Mouse (Mus musculus) bone marrow, adult 2 months (tissue): ENCODE results near the gene Robo1.

Experiments
- CTCF ChIP-seq: fragments of 200-500 bp; IDR thresholded peaks from 2 replicates; pipeline ENCODE4 v1.5.1; 2011; ENCODE audit warnings: low read length, control low read depth; ENCODE audit not compliant: control insufficient read depth, insufficient read depth
- POLR2A ChIP-seq: fragments of 200-500 bp; IDR thresholded peaks from 2 replicates; pipeline ENCODE4 v1.6.1; 2011; ENCODE audit warnings: low read depth, mild to moderate bottlenecking, control low read depth, low read length, borderline replicate concordance; ENCODE audit not compliant: control insufficient read depth

DNA sequence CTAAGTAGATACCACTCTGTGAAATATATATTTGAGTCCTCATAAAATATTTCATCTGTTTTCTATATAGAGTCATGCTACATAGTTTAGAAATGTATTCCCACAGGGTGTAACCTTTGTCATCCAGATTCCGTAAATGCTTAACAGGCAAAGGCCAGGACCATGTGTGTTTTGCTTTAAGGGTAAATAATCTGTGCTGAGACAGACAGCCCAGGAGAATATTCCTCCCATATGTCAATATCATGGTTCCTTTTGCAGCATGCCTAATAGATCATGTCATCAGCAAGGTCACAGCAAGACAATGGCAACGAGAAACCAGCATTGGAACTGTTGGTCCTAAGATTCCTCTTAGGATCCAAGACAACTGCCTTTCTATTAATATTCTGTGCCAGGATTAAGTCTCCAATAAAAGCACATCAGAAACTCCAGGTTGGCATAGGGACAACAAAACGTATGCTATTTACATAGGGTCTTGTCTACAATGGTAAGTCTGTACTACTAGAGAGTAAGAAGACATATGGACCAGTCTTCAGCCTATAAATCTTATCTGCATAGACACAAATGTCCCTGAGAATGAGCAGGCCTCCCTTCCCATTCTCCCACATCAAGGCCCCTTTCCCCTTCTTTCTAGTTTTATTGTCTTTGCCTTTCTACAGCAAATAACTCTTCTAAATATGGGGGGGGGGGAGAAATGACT lies 279.4 kb downstream of the Robo1 start:
- TF ChIP-seq CTCF (no peak), POLR2A (no peak)
